Mouse (Mus musculus) midbrain, embryonic 16.5 days (tissue): ENCODE data around the gene Tmem189. TPM values are rescaled to one million over a fixed set of nuclear protein-coding genes. Genes with fewer than 3 reads are reported as not detected.

Experiments
- ATAC-seq: fragments of 200-750 bp; cut with Nextera tagmentation; 2 replicates; pipeline ENCODE4 v1.8.0; 2017; ENCODE audit warnings: moderate TSS enrichment
- H3K27ac ChIP-seq: fragments of 300-500 bp; sonication (generic); 2 replicates; pipeline ENCODE4 v1.5.1; 2014; ENCODE audit warnings: mild to moderate bottlenecking, low read length, mixed read lengths
- H3K27me3 ChIP-seq: fragments of 300-500 bp; sonication (generic); 2 replicates; pipeline ENCODE4 v1.6.1; 2014; ENCODE audit warnings: low read depth, low read length, mixed read lengths; ENCODE audit not compliant: control insufficient read depth, insufficient read depth
- H3K36me3 ChIP-seq: fragments of 300-500 bp; sonication (generic); 2 replicates; pipeline ENCODE4 v1.6.1; 2014; ENCODE audit warnings: mild to moderate bottlenecking, low read length, moderate library complexity, mixed read lengths; ENCODE audit not compliant: control insufficient read depth, insufficient read depth
- H3K4me1 ChIP-seq: fragments of 300-500 bp; sonication (generic); 2 replicates; pipeline ENCODE4 v1.6.1; 2014; ENCODE audit warnings: mild to moderate bottlenecking, low read length, mixed read lengths; ENCODE audit not compliant: control insufficient read depth, insufficient read depth
- H3K4me2 ChIP-seq: fragments of 300-500 bp; sonication (generic); 2 replicates; pipeline ENCODE4 v1.6.1; 2014; ENCODE audit warnings: mild to moderate bottlenecking, low read length, mixed read lengths
- H3K4me3 ChIP-seq: fragments of 300-500 bp; sonication (generic); 2 replicates; pipeline ENCODE4 v1.5.1; 2014; ENCODE audit warnings: low read depth, mild to moderate bottlenecking, low read length, moderate library complexity, mixed read lengths
- H3K9ac ChIP-seq: fragments of 300-500 bp; sonication (generic); 2 replicates; pipeline ENCODE4 v1.6.1; 2014; ENCODE audit warnings: low read depth, low read length, mixed read lengths
- H3K9me3 ChIP-seq: fragments of 300-500 bp; sonication (generic); replicated peaks from 2 replicates; pipeline ENCODE4 v1.6.1; 2014; ENCODE audit warnings: mild to moderate bottlenecking, low read length, mixed read lengths; ENCODE audit not compliant: control insufficient read depth, poor library complexity, severe bottlenecking
- WGBS: fragments of 180-500 bp; shearing (Covaris S2); extraction: QIAGEN DNeasy Blood & Tissue Kit; methylation state at CpG from one replicate; pipeline ENCODE4 v1.1.7; 2014; 5-methylcytosine and 5-hydroxymethylcytosine counted together
- microRNA-seq: library from miRNA; unstranded; fragments of <30 nt; microRNA quantifications from one replicate; pipeline ENCODE4, GENCODE M21; 2017
- polyA plus RNA-seq: library from polyadenylated mRNA; unstranded; fragments of >200 nt; fragmentation: Nextera tagmentation; extraction: Ambion mirVana; gene quantifications from 2 replicates; pipeline ENCODE4 v1.2.1, GENCODE M21; 2015

Gene Tmem189
- polyA plus RNA-seq, 1 experiment from 2014 or later = 30.3 TPM

- peaks cover 7% of the 10 kb centered on the region; the same call in 1 of the 2 replicates for H3K27me3 ChIP-seq
- H3K4me2 ChIP-seq = no peak overlapping the region
- no peak overlapping the region for H3K9ac ChIP-seq
- no peaks in the 10 kb centered on the region for H3K36me3 ChIP-seq
- H3K4me3 ChIP-seq = no peak overlapping the region
- no peak overlapping the region for H3K27ac ChIP-seq
- ATAC-seq = no peak
- no peaks in the 10 kb centered on the region for H3K9me3 ChIP-seq
- WGBS = 84% methylated on average over 4 of the region's 4 CpGs
- peaks cover 5% of the 10 kb centered on the region; the same call in 1 of the 2 replicates for H3K4me1 ChIP-seq
These were observed 95.9 kb downstream of the Tmem189 start for GRCm38 (mm10) chr2:167593551-167594250.

Small RNA genes lying within 50 kb of the gene (microRNA-seq; reads per million reads assigned to microRNA genes)
- gene Gm22355 = not detected

Other genes with a start within 250 kb of the Tmem189 start
- gene Rnf114, start 197.2 kb downstream of the Tmem189 start, polyA plus RNA-seq = 111 and 121 TPM in 2 replicates
- gene Spata2, start 196.9 kb downstream of the Tmem189 start, polyA plus RNA-seq = 32.2 and 34.4 TPM in 2 replicates
- gene Snai1, start 151.6 kb downstream of the Tmem189 start, polyA plus RNA-seq = 3.9 and 4.7 TPM in 2 replicates
- gene Ube2v1, start 57.7 kb downstream of the Tmem189 start, polyA plus RNA-seq = 321 and 344 TPM in 2 replicates
- 7.7 and 9.2 TPM in 2 replicates for gene Gm20431, start 28.3 kb downstream of the Tmem189 start, polyA plus RNA-seq
- 0.37 and 0.60 TPM in 2 replicates for gene Cebpb, start 907 bp downstream of the Tmem189 start, polyA plus RNA-seq
- gene Ptpn1, start 242.2 kb upstream of the Tmem189 start, polyA plus RNA-seq = 79.8 and 86.0 TPM in 2 replicates